Mouse (Mus musculus) embryonic stem cell, embryonic (primary cell): ENCODE data around the gene Hist3h2a.

Experiments used
- CTCF ChIA-PET, 4 experiments: fragments of 300-600 bp in 2 of 4; fragments of 350-600 bp in 2 of 4; sonication (Branson Sonifier 250); formaldehyde crosslinking; loops; one replicate each; lab custom pipeline; 2022; ENCODE audit warnings: inconsistent platforms in 2 of 4; lab: Charles Lee
- POLR2A ChIA-PET, 4 experiments: fragments of 300-600 bp in 2 of 4; fragments of 350-600 bp in 2 of 4; sonication (Branson Sonifier 250); formaldehyde crosslinking; loops; one replicate each; lab custom pipeline; 2022; ENCODE audit warnings: antibody characterized with exemption in 4 of 4, inconsistent platforms in 1 of 4; lab: Charles Lee

Gene Hist3h2a

GRCm38 (mm10) chr11:58983691-58984341 lies 29.3 kb downstream of the Hist3h2a start:
- ChIA-PET POLR2A (interaction anchor here in 3 of 4 experiments (0.6 to 7.9 kb wide), 9 partner anchors 8 to 1041 kb away, joined by 3 to 133 read pairs (median 4); partner anchors contain the start of genes Hist3h2a (in 1 of the 3) and Trim17 (in 1 of the 3)), CTCF (interaction anchor here in 2 of 4 experiments (1.2 to 1.4 kb wide), 2 partner anchors 14 to 69 kb away, joined by 3 read pairs; no protein-coding TSS in a partner anchor)

- POLR2A ChIA-PET: interaction anchor here in 3 of 4 experiments (0.6 to 1.3 kb wide), 7 partner anchors 8 to 1041 kb away, joined by 3 to 6 read pairs (median 3); no protein-coding TSS in a partner anchor
- CTCF ChIA-PET: interaction anchor here in 2 of 4 experiments (0.6 to 1.4 kb wide), 2 partner anchors 70 to 233 kb away, joined by 3 read pairs; no protein-coding TSS in a partner anchor
Measured at GRCm38 (mm10) chr11:58984657-58985056, 30.2 kb downstream of the Hist3h2a start.

- ChIA-PET CTCF (interaction anchor here in 2 of 4 experiments (0.6 to 1.5 kb wide), 2 partner anchors 23 to 232 kb away, joined by 3 read pairs; no protein-coding TSS in a partner anchor), POLR2A (interaction anchor here in 1 of 4 experiments (2.0 kb wide), 1 partner anchor 16 kb away, joined by 5 read pairs; no protein-coding TSS in a partner anchor)
Measured at GRCm38 (mm10) chr11:58985299-58985917, 30.9 kb downstream of the Hist3h2a start.

GRCm38 (mm10) chr11:58989166-58989565 lies 34.7 kb downstream of the Hist3h2a start:
- POLR2A ChIA-PET: interaction anchor here in 3 of 4 experiments (0.6 to 5.7 kb wide), 14 partner anchors 7 to 218 kb away, joined by 3 to 32 read pairs (median 4); partner anchors contain the start of genes Trim11 (in 3 of the 3), Hist3h2a (in 2 of the 3) and Trim17 (in 2 of the 3)
- CTCF ChIA-PET: interaction anchor here in 2 of 4 experiments (1.3 to 2.3 kb wide), 3 partner anchors 7 to 11 kb away, joined by 3 to 11 read pairs (median 5); partner anchors contain the start of gene Trim11 (in 1 of the 2)

DNA sequence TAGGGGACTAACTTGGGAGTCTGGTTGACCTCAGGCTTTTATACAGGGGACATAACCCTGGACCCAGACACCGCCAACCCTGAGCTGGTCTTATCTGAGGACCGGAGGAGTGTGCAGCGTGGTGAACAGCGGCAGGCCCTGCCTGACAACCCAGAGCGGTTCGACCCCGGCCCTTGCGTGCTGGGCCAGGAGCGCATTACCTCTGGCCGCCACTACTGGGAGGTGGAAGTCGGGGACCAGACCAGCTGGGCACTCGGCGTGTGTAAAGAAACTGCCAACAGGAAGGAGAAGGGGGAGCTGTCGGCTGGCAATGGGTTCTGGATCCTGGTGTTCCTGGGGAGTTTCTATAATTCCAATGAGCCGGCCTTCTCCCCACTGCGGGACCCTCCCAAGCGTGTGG lies 35.7 kb downstream of the Hist3h2a start:
- ChIA-PET POLR2A (interaction anchor here (0.6 to 5.7 kb wide), 19 partner anchors 8 to 103 kb away, joined by 3 to 32 read pairs (median 3); partner anchors contain the start of genes Trim11 (in 3 of the 4), Hist3h2a (in 2 of the 4) and Trim17 (in 2 of the 4)), CTCF (interaction anchor here in 2 of 4 experiments (0.7 to 2.3 kb wide), 7 partner anchors 8 to 75 kb away, joined by 3 to 11 read pairs (median 3); partner anchors contain the start of gene Trim11 (in 2 of the 2))

- POLR2A ChIA-PET: interaction anchor here (0.6 to 5.7 kb wide), 15 partner anchors 9 to 104 kb away, joined by 3 to 32 read pairs (median 4); partner anchors contain the start of genes Trim11 (in 3 of the 4), Hist3h2a (in 2 of the 4) and Trim17 (in 2 of the 4)
- CTCF ChIA-PET: interaction anchor here in 2 of 4 experiments (0.6 to 2.3 kb wide), 6 partner anchors 9 to 224 kb away, joined by 3 to 11 read pairs (median 3); partner anchors contain the start of gene Trim11 (in 1 of the 2)
Measured at GRCm38 (mm10) chr11:58990794-58991193, 36.3 kb downstream of the Hist3h2a start.

DNA sequence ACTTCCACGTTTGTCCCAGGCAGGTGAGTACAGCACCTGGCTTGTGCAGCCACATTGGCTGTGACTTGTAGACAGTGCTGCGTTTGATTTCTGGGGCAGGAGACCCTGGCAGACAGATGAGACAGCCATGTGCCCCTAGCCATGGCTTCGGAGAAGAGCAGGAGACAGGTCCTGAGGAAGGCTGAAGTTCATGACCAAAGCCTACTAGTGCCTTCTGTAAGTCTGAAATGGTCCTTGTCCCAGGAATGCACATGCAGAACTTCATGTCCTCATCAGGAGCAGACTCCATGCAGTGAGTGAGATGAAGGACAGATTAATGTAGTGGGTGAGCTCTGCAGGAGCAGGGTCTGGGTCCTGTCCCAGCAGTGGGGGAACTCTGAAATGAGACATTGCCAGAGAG lies 37.4 kb downstream of the Hist3h2a start:
- ChIA-PET POLR2A (interaction anchor here (0.9 to 5.7 kb wide), 13 partner anchors 8 to 216 kb away, joined by 3 to 32 read pairs (median 6); partner anchors contain the start of gene Trim11 (in 3 of the 4)), CTCF (interaction anchor here in 3 of 4 experiments (0.5 to 1.7 kb wide), 4 partner anchors 10 to 78 kb away, joined by 3 to 7 read pairs (median 4); no protein-coding TSS in a partner anchor)

DNA sequence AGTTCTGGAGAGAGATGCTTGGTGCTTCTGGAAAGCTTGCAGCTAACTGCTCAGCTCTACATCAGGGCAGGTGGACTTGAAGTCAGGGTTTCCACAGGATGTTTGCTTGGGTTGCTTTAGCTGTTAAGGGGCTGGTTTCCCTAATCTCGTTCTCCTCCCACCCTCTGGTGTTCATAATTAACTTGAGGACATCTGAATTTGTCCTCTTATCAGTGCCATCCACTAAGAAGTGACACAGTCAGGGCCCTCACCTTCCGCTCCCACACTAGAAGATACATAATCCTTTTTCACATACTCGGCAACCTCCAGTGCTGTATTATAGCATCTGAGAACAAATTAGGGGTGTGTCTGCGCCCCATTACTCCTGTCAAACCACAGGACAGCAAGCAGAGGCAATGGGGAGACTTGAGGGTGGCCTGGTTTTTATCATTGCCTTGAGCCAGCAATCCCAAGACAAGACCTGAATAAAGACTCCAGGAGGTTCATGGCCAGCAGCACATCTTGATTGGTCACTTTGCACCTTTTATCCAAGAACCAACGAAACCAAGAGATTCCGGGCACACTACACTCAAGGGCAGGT lies 38.7 kb downstream of the Hist3h2a start:
- CTCF ChIA-PET: interaction anchor here (0.6 to 1.8 kb wide), 7 partner anchors 11 to 190 kb away, joined by 3 to 11 read pairs (median 3); partner anchors contain the start of genes Gjc2 (in 1 of the 4) and Rnf187 (in 1 of the 4)
- POLR2A ChIA-PET: interaction anchor here in 3 of 4 experiments (1.1 to 3.8 kb wide), 12 partner anchors 8 to 214 kb away, joined by 3 to 26 read pairs (median 7); partner anchors contain the start of gene Trim11 (in 3 of the 3)

GRCm38 (mm10) chr11:58994337-58994826 lies 39.9 kb downstream of the Hist3h2a start:
- POLR2A ChIA-PET: interaction anchor here in 3 of 4 experiments (0.6 to 3.8 kb wide), 24 partner anchors 9 to 230 kb away, joined by 3 to 26 read pairs (median 3); partner anchors contain the start of genes Hist3h2a (in 2 of the 3), Trim11 (in 2 of the 3), Trim17 (in 2 of the 3) and Iba57 (in 1 of the 3)
- CTCF ChIA-PET: interaction anchor here in 3 of 4 experiments (1.0 to 1.8 kb wide), 10 partner anchors 12 to 304 kb away, joined by 3 to 11 read pairs (median 3); partner anchors contain the start of gene Trim11 (in 1 of the 3)

DNA sequence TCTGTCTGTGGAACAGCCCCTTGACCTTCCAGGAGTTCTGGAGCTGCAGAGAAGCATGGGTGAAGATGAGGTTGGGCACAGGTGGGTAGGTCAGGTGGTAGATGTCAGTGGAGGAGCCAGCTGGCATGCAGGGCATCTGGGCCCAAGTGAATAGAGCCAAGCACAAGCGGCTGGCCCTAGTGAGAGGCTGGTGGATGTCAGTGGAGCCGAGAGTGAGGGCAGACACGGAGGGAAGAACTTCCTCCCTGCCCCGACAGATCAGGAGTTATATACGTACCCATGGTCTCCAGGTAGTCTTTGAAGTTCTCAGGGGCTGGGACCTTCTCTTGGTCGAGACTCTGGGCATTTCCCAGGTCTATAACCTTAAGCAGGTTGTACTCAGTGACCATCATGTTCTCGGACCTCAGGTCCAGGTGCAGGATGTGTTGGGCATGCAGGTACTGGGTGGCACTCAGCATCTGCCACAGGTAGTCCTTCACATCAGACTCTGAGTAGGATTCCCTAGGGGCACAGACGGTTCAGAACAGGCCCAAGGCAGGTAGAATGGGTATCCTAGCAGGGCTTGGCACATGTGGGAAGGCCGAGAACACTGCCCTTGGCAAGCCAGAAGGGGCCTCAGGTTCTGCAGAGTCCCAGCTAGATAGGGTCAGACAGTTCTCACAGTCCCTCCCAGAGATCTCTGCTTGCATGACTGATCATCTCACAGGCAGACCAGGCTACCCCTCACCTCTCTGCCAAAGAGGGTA lies 40.7 kb downstream of the Hist3h2a start:
- ChIA-PET CTCF (interaction anchor here (1.0 to 1.8 kb wide), 12 partner anchors 13 to 303 kb away, joined by 3 to 11 read pairs (median 3); partner anchors contain the start of gene Trim11 (in 1 of the 4)), POLR2A (interaction anchor here in 3 of 4 experiments (0.6 to 3.8 kb wide), 20 partner anchors 8 to 229 kb away, joined by 3 to 26 read pairs (median 4); partner anchors contain the start of genes Hist3h2a (in 2 of the 3), Trim11 (in 2 of the 3), Trim17 (in 2 of the 3) and Hist3h2ba (in 1 of the 3))

DNA sequence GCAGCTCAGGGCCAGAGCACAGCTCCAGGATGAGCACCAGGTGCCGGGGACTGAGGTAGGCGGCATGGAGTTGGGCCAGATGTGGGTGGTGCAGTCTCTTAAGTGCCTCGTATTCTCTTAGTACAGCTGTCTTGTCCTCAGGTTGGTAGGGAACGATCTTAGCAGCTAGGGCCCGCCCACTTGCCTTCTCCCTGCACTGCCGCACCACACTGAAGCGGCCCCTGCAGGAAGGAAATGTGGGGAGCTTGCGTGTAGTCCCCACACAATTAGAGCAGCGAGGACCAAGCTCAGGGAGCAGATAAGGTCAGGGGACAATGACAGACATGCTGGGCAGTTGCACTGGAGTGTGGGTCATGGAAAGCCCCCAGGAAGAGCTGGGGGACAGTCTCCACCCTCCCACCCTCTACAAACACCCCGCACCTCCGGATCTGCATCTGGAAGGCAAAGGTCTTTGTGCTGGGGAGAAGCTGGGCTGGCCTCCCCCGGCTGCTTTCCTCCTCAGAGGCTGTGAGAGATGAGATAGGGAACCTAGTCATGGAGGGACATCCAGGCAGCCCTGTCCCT lies 41.4 kb downstream of the Hist3h2a start:
- POLR2A ChIA-PET: interaction anchor here in 2 of 4 experiments (1.1 to 3.8 kb wide), 5 partner anchors 17 to 47 kb away, joined by 3 to 26 read pairs (median 11); partner anchors contain the start of genes Trim11 (in 2 of the 2), Hist3h2a (in 1 of the 2), Hist3h2ba (in 1 of the 2) and Trim17 (in 1 of the 2)
- CTCF ChIA-PET: interaction anchor here in 3 of 4 experiments (1.1 to 1.4 kb wide), 4 partner anchors 14 to 89 kb away, joined by 3 to 5 read pairs (median 3); no protein-coding TSS in a partner anchor

DNA sequence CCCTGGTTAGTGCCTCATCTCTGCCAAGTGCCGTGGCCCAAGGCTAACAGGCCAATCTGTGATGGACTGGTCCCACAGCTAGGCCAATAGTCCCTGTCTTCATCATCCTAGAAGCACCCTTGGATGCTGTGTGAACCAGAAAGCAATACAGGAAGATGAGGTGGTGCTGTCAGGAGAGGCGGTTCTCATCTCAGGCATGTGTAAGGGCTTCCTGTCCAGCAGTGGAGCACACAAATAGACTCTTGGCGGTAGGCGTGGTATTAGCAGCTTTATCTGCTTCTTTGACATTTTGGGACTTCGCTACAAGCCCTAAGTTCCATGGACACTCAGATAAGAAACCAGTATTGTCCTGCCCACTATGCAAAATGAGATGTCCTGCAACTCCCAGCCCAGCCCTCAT lies 43.1 kb downstream of the Hist3h2a start:
- ChIA-PET CTCF (interaction anchor here in 3 of 4 experiments (0.6 to 1.0 kb wide), 4 partner anchors 15 to 153 kb away, joined by 3 to 4 read pairs (median 4); no protein-coding TSS in a partner anchor), POLR2A (interaction anchor here in 2 of 4 experiments (1.1 to 1.4 kb wide), 4 partner anchors 8 to 55 kb away, joined by 3 to 4 read pairs (median 4); partner anchors contain the start of genes Hist3h2a (in 1 of the 2) and Trim17 (in 1 of the 2))

- POLR2A ChIA-PET: interaction anchor here in 2 of 4 experiments (1.0 to 1.8 kb wide), 3 partner anchors 21 to 77 kb away, joined by 3 to 6 read pairs (median 5); partner anchors contain the start of genes Hist3h2a (in 1 of the 2), Trim11 (in 1 of the 2) and Trim17 (in 1 of the 2)
Measured at GRCm38 (mm10) chr11:58999158-58999557, 44.7 kb downstream of the Hist3h2a start.

GRCm38 (mm10) chr11:58999830-59000229 lies 45.3 kb downstream of the Hist3h2a start:
- ChIA-PET CTCF (interaction anchor here in 1 of 4 experiments (0.9 kb wide), 1 partner anchor 95 kb away, joined by 3 read pairs; no protein-coding TSS in a partner anchor), POLR2A (interaction anchor here in 1 of 4 experiments (1.4 to 1.8 kb wide), 2 partner anchors 22 to 45 kb away, joined by 5 to 6 read pairs; partner anchors contain the start of genes Hist3h2a, Trim11 and Trim17)

More at GRCm38 (mm10) chr11:58999158-58999557, 44.7 kb downstream of the Hist3h2a start:
- CTCF ChIA-PET: interaction anchor here in 2 of 4 experiments (0.6 to 1.2 kb wide), 2 partner anchors 95 kb away, joined by 3 to 4 read pairs; no protein-coding TSS in a partner anchor
